Mouse (Mus musculus) bone marrow macrophage, adult 2 months (primary cell): ENCODE results near the gene Zfp867.

Experiments used
- CTCF ChIP-seq: IDR thresholded peaks from 2 replicates; pipeline ENCODE4 v1.5.1; 2012; ENCODE audit warnings: low read depth, mild to moderate bottlenecking, low read length, moderate library complexity
- POLR2A ChIP-seq: IDR thresholded peaks from 2 replicates; pipeline ENCODE4 v1.6.1; 2012; ENCODE audit warnings: mild to moderate bottlenecking, low read depth, low read length, borderline replicate concordance

DNA sequence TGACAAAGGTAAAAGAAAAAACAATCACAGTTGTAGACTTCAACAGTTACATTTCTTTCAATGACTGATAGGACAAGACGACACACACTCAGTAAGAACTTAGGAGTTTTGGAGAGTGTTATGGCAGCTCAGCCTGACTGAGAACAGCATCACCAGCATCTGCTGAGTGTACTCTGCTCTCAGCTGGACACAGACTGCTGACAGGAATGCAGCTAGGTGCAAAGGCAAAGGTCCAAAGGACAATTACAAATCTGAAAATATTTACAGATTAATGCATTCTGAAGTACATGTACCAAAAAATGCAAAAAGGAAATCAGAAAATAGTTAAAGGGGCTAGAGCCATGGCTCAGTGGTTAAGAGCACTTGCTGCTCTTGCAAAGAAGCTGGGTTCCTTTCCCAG lies 42.3 kb downstream of the Zfp867 start:
- no peak for TF ChIP-seq POLR2A
- no peak for TF ChIP-seq CTCF
